Mouse (Mus musculus) CH12.LX (cell line): ENCODE measurements at regions not wholly inside any gene's neighbourhood (a gene's known extent, or its start where the extent isn't known, plus 50 kb on each side); places are given as distances from the start of the nearest gene placed in this dataset.

ENCODE experiments used
- DNase-seq: peaks from one replicate; pipeline ENCODE4 v3.0.0-alpha.2; 2013; ENCODE audit errors: extremely low read depth
- H3K27ac ChIP-seq: 2 replicates; pipeline ENCODE4 v1.5.1; 2012; ENCODE audit warnings: low read depth, mild to moderate bottlenecking, control low read depth, moderate library complexity; ENCODE audit not compliant: insufficient read depth
- H3K27me3 ChIP-seq: replicated peaks from 2 replicates; pipeline ENCODE3; 2012; ENCODE audit warnings: inconsistent platforms
- H3K36me3 ChIP-seq, 2 experiments: replicated peaks in 1 of 2; 2 replicates each; pipeline versions ENCODE3 to v1.6.1; 2012; ENCODE audit warnings: inconsistent platforms in 1 of 2, low read length in 1 of 2, mild to moderate bottlenecking in 1 of 2, mixed read lengths in 1 of 2, moderate library complexity in 1 of 2; ENCODE audit not compliant: control insufficient read depth in 1 of 2, insufficient read depth in 1 of 2
- H3K4me1 ChIP-seq, 2 experiments: 2 replicates each; pipeline ENCODE4 v1.6.1; 2012; ENCODE audit warnings: inconsistent platforms in 1 of 2, moderate library complexity in 1 of 2; ENCODE audit not compliant: insufficient read depth in 2 of 2, control insufficient read depth in 1 of 2
- H3K4me2 ChIP-seq: 2 replicates; pipeline ENCODE4 v1.6.1; 2012; ENCODE audit warnings: low read depth, mild to moderate bottlenecking, control low read depth; ENCODE audit not compliant: poor library complexity, insufficient read depth, severe bottlenecking
- H3K4me3 ChIP-seq, 3 experiments: fragments of 150-350 bp in 1 of 3; sonication (generic) in 1 of 3; replicated peaks in 1 of 3; 2 replicates each; pipeline versions ENCODE3 to v1.5.1; 2011 to 2012; ENCODE audit warnings: low read depth in 2 of 3, low read length in 2 of 3, mild to moderate bottlenecking in 2 of 3, moderate library complexity in 2 of 3, control low read depth in 1 of 3, improper control_type of control experiment in 1 of 3, inconsistent platforms in 1 of 3, mixed read lengths in 1 of 3; ENCODE audit not compliant: poor library complexity in 1 of 3
- H3K79me2 ChIP-seq: replicated peaks from 2 replicates; pipeline ENCODE4 v1.6.1; 2012; ENCODE audit warnings: mild to moderate bottlenecking, moderate library complexity; ENCODE audit not compliant: control insufficient read depth, poor library complexity, insufficient read depth, severe bottlenecking; ENCODE audit errors: extremely low read depth
- H3K9ac ChIP-seq: 2 replicates; pipeline ENCODE4 v1.6.1; 2012; ENCODE audit warnings: low read depth, mild to moderate bottlenecking, control low read depth, moderate library complexity; ENCODE audit not compliant: insufficient read depth
- H3K9me3 ChIP-seq: replicated peaks from 2 replicates; pipeline ENCODE3; 2012; ENCODE audit warnings: low read length, inconsistent platforms, mixed read lengths
- BHLHE40 ChIP-seq: IDR thresholded peaks from 2 replicates; pipeline ENCODE4 v1.6.1; 2011; ENCODE audit warnings: mild to moderate bottlenecking, low read depth, low read length, improper control_type of control experiment
- CHD1 ChIP-seq: IDR thresholded peaks from 2 replicates; pipeline ENCODE4 v1.6.1; 2012; ENCODE audit warnings: low read depth, low read length, improper control_type of control experiment, inconsistent platforms
- CTCF ChIP-seq, 2 experiments: IDR thresholded peaks in 1 of 2; conservative IDR thresholded peaks in 1 of 2; 2 replicates each; pipeline ENCODE4 v1.5.1; 2011 to 2012; ENCODE audit warnings: low read depth in 2 of 2, low read length in 2 of 2, improper control_type of control experiment in 1 of 2, inconsistent platforms in 1 of 2, mild to moderate bottlenecking in 1 of 2, moderate library complexity in 1 of 2
- E2F4 ChIP-seq: IDR thresholded peaks from 2 replicates; pipeline ENCODE4 v1.6.1; 2011; ENCODE audit warnings: low read depth, low read length, improper control_type of control experiment; ENCODE audit not compliant: insufficient replicate concordance
- EP300 ChIP-seq: IDR thresholded peaks from 2 replicates; pipeline ENCODE4 v1.6.1; 2011; ENCODE audit warnings: low read length, improper control_type of control experiment
- GABPA ChIP-seq: IDR thresholded peaks from 2 replicates; pipeline ENCODE4 v1.6.1; 2012; ENCODE audit warnings: low read depth, low read length, improper control_type of control experiment, inconsistent platforms; ENCODE audit not compliant: insufficient replicate concordance
- JUND ChIP-seq: conservative IDR thresholded peaks from 2 replicates; pipeline ENCODE4 v1.6.1; 2011; ENCODE audit warnings: low read depth, low read length, improper control_type of control experiment
- KAT2A ChIP-seq: IDR thresholded peaks from 2 replicates; pipeline ENCODE4 v1.6.1; 2012; ENCODE audit warnings: low read length, improper control_type of control experiment, inconsistent platforms; ENCODE audit not compliant: insufficient replicate concordance
- MAFK ChIP-seq: IDR thresholded peaks from 2 replicates; pipeline ENCODE4 v1.6.1; 2011; ENCODE audit warnings: low read length, improper control_type of control experiment; ENCODE audit not compliant: insufficient replicate concordance
- MAX ChIP-seq: IDR thresholded peaks from 2 replicates; pipeline ENCODE4 v1.6.1; 2011; ENCODE audit warnings: low read length, improper control_type of control experiment
- MAZ ChIP-seq: IDR thresholded peaks from 2 replicates; pipeline ENCODE4 v1.6.1; 2012; ENCODE audit warnings: low read depth, mild to moderate bottlenecking, inconsistent platforms, low read length, improper control_type of control experiment, moderate library complexity
- MEF2A ChIP-seq: IDR thresholded peaks from 2 replicates; pipeline ENCODE4 v1.6.1; 2014; ENCODE audit warnings: low read depth, mild to moderate bottlenecking, inconsistent platforms, low read length, improper control_type of control experiment, borderline replicate concordance
- MXI1 ChIP-seq: IDR thresholded peaks from 2 replicates; pipeline ENCODE4 v1.6.1; 2011; ENCODE audit warnings: mild to moderate bottlenecking, low read depth, low read length, improper control_type of control experiment
- MYC ChIP-seq: IDR thresholded peaks from 2 replicates; pipeline ENCODE4 v1.6.1; 2011; ENCODE audit warnings: low read depth, mild to moderate bottlenecking, improper control_type of control experiment, low read length
- NELFE ChIP-seq: IDR thresholded peaks from 2 replicates; pipeline ENCODE4 v1.6.1; 2011; ENCODE audit warnings: low read depth, low read length, improper control_type of control experiment
- NRF1 ChIP-seq: IDR thresholded peaks from 2 replicates; pipeline ENCODE4 v1.6.1; 2014; ENCODE audit warnings: low read depth, mild to moderate bottlenecking, inconsistent platforms, low read length, improper control_type of control experiment, moderate library complexity
- PAX5 ChIP-seq: IDR thresholded peaks from 2 replicates; pipeline ENCODE4 v1.6.1; 2012; ENCODE audit warnings: low read length, inconsistent platforms, mixed read lengths
- POLR2A ChIP-seq: IDR thresholded peaks from 2 replicates; pipeline ENCODE4 v1.6.1; 2011; ENCODE audit warnings: low read depth, mild to moderate bottlenecking, improper control_type of control experiment, low read length
- POLR2AphosphoS2 ChIP-seq: IDR thresholded peaks from 2 replicates; pipeline ENCODE4 v1.6.1; 2011; ENCODE audit warnings: low read depth, low read length, improper control_type of control experiment
- RAD21 ChIP-seq: IDR thresholded peaks from 2 replicates; pipeline ENCODE4 v1.6.1; 2011; ENCODE audit warnings: low read depth, mild to moderate bottlenecking, low read length, improper control_type of control experiment, moderate library complexity
- RCOR1 ChIP-seq: conservative IDR thresholded peaks from 2 replicates; pipeline ENCODE4 v1.6.1; 2012; ENCODE audit warnings: low read depth, mild to moderate bottlenecking, inconsistent platforms, low read length, improper control_type of control experiment
- SIN3A ChIP-seq: IDR thresholded peaks from 2 replicates; pipeline ENCODE4 v1.6.1; 2012; ENCODE audit warnings: low read length, improper control_type of control experiment, inconsistent platforms
- SMC3 ChIP-seq: IDR thresholded peaks from 2 replicates; pipeline ENCODE4 v1.6.1; 2011; ENCODE audit warnings: low read depth, low read length, improper control_type of control experiment
- TBP ChIP-seq: conservative IDR thresholded peaks from 2 replicates; pipeline ENCODE4 v1.6.1; 2011; ENCODE audit warnings: low read depth, low read length, improper control_type of control experiment
- UBTF ChIP-seq: IDR thresholded peaks from 2 replicates; pipeline ENCODE4 v1.6.1; 2012; ENCODE audit warnings: low read depth, mild to moderate bottlenecking, inconsistent platforms, low read length, improper control_type of control experiment, moderate library complexity
- USF1 ChIP-seq: IDR thresholded peaks from 2 replicates; pipeline ENCODE4 v1.6.1; 2014; ENCODE audit warnings: low read depth, mild to moderate bottlenecking, inconsistent platforms, low read length, improper control_type of control experiment
- USF2 ChIP-seq: conservative IDR thresholded peaks from 2 replicates; pipeline ENCODE4 v1.6.1; 2011; ENCODE audit warnings: low read depth, low read length, improper control_type of control experiment
- ZC3H11A ChIP-seq: IDR thresholded peaks from 2 replicates; pipeline ENCODE4 v1.6.1; 2012; ENCODE audit warnings: low read depth, mild to moderate bottlenecking, inconsistent platforms, low read length, improper control_type of control experiment
- ZKSCAN1 ChIP-seq: IDR thresholded peaks from 2 replicates; pipeline ENCODE4 v1.6.1; 2012; ENCODE audit warnings: low read depth, inconsistent platforms, low read length, improper control_type of control experiment, borderline replicate concordance
- ZMIZ1 ChIP-seq: IDR thresholded peaks from 2 replicates; pipeline ENCODE4 v1.6.1; 2012; ENCODE audit warnings: low read depth, mild to moderate bottlenecking, inconsistent platforms, low read length, improper control_type of control experiment
- ZNF384 ChIP-seq: IDR thresholded peaks from 2 replicates; pipeline ENCODE4 v1.6.1; 2012; ENCODE audit warnings: low read depth, low read length, improper control_type of control experiment, inconsistent platforms
- dilution Hi-C: fragments of 300-500 bp; cut with MboI; formaldehyde crosslinking; loops from 2 replicates; pipeline ENCODE4 v1.14.3; 2020; ENCODE audit warnings: low sequenced_read_pairs; ENCODE audit not compliant: extremely low pct_unique_long_range_greater_than_20kb, extremely low pct_ligation_motif_present
- in situ Hi-C: fragments of 300-500 bp; cut with MboI; formaldehyde crosslinking; loops from 3 replicates; pipeline ENCODE4 v1.14.3; 2019; ENCODE audit warnings: low sequenced_read_pairs, low pct_ligation_motif_present, low pct_unique_long_range_greater_than_20kb, mixed read lengths

- Histone ChIP-seq H3K4me1 (peaks cover 0 to 7% of the 10 kb centered on the region in 2 experiments; a peak in 2 of 4 replicates), H3K36me3 (no peaks in the 10 kb centered on the region), H3K27ac (no peak overlapping the region), H3K27me3 (no peaks in the 10 kb centered on the region), H3K9ac (no peak overlapping the region)
- no peak for DNase-seq
- TF ChIP-seq UBTF (no peak), KAT2A (no peak), MAX (no peak), CHD1 (no peak), NRF1 (no peak), GABPA (no peak)
- TF ChIP-seq, all 38 proteins: peak for 0
- Histone ChIP-seq H3K4me2 (no peak overlapping the region), H3K9me3 (no peaks in the 10 kb centered on the region), H3K79me2 (no peaks in the 10 kb centered on the region), H3K4me3 (no peak overlapping the region)
- in situ Hi-C loops (no loop called here), dilution Hi-C loops (no loop called here)
Observed at GRCm38 (mm10) chr12:115193482-115194103, 853.9 kb upstream of the Zfp386 start.

GRCm38 (mm10) chr12:115197322-115198117, 850.0 kb upstream of the Zfp386 start:
- no peak overlapping the region for H3K4me2 ChIP-seq
- H3K4me3 ChIP-seq, result no peak overlapping the region
- in situ Hi-C loops, result no loop called here
- peak; percentile 9 for DNase-seq
- H3K9me3 ChIP-seq, result no peaks in the 10 kb centered on the region
- H3K27ac ChIP-seq, result no peak overlapping the region
- peak; percentile 69 for TF ChIP-seq RAD21
- no peak for TF ChIP-seq SIN3A
- no peak for TF ChIP-seq MYC
- no peak for TF ChIP-seq ZKSCAN1
- no peak for TF ChIP-seq GABPA
- no peak for TF ChIP-seq NRF1
- no peak for TF ChIP-seq USF1
- no peak for TF ChIP-seq MAZ
- peak in 1 of 2 experiments; percentile 69; a peak in 2 of 4 replicates for TF ChIP-seq CTCF (conservative IDR thresholded peaks at IDR 0.05 in 1 of 2, IDR thresholded peaks at IDR 0.05 in 1 of 2; ENCODE audit: low read depth in 2 of 2, low read length in 2 of 2)
- TF ChIP-seq NELFE, result no peak
- TF ChIP-seq ZMIZ1, result no peak
- TF ChIP-seq EP300, result no peak
- no peak for TF ChIP-seq MEF2A
- TF ChIP-seq POLR2AphosphoS2, result no peak
- no peak for TF ChIP-seq POLR2A
- no peak for TF ChIP-seq JUND
- no peak for TF ChIP-seq MAFK
- no peak for TF ChIP-seq MXI1
- TF ChIP-seq ZC3H11A, result peak; percentile 41; the same call in 1 of the 2 replicates
- no peak for TF ChIP-seq USF2
- no peak for TF ChIP-seq RCOR1
- TF ChIP-seq ZNF384, result no peak
- no peak for TF ChIP-seq CHD1
- no peak for TF ChIP-seq E2F4
- TF ChIP-seq PAX5, result no peak
- TF ChIP-seq TBP, result no peak
- TF ChIP-seq SMC3, result peak; percentile 70
- no peak for TF ChIP-seq BHLHE40
- TF ChIP-seq, all 38 proteins: peak for 4
- H3K9ac ChIP-seq, result no peak overlapping the region
- no peaks in the 10 kb centered on the region for H3K36me3 ChIP-seq
- peaks cover 0 to 7% of the 10 kb centered on the region in 2 experiments; a peak in 2 of 4 replicates for H3K4me1 ChIP-seq
- dilution Hi-C loops, result no loop called here
- H3K79me2 ChIP-seq, result no peaks in the 10 kb centered on the region
- H3K27me3 ChIP-seq, result no peaks in the 10 kb centered on the region
